Mouse (Mus musculus) intestine, postnatal 0 days (tissue): ENCODE results near the gene Slc43a1. TPM values are rescaled to one million over a fixed set of nuclear protein-coding genes. Genes with fewer than 3 reads are reported as not detected.

Experiments used
- ATAC-seq: fragments of 200-750 bp; cut with Nextera tagmentation; 2 replicates; pipeline ENCODE4 v1.8.0; 2017; ENCODE audit warnings: mild to moderate bottlenecking, moderate TSS enrichment, moderate library complexity
- H3K27ac ChIP-seq: fragments of 300-500 bp; sonication (generic); 2 replicates; pipeline ENCODE4 v1.5.1; 2014; ENCODE audit warnings: mild to moderate bottlenecking, low read depth, low read length, moderate library complexity
- H3K27me3 ChIP-seq: fragments of 300-500 bp; sonication (generic); replicated peaks from 2 replicates; pipeline ENCODE4 v1.6.1; 2014; ENCODE audit warnings: low read length, mixed read lengths; ENCODE audit not compliant: control insufficient read depth, insufficient read depth
- H3K36me3 ChIP-seq: fragments of 300-500 bp; sonication (generic); 2 replicates; pipeline ENCODE4 v1.6.1; 2014; ENCODE audit warnings: mild to moderate bottlenecking, moderate library complexity; ENCODE audit not compliant: control insufficient read depth, insufficient read depth
- H3K4me1 ChIP-seq: fragments of 300-500 bp; sonication (generic); replicated peaks from 2 replicates; pipeline ENCODE4 v1.6.1; 2014; ENCODE audit warnings: antibody characterized with exemption, low read length, mixed read lengths; ENCODE audit not compliant: control insufficient read depth, insufficient read depth
- H3K4me2 ChIP-seq: fragments of 300-500 bp; sonication (generic); replicated peaks from 2 replicates; pipeline ENCODE4 v1.6.1; 2014; ENCODE audit warnings: low read depth, mild to moderate bottlenecking, moderate library complexity
- H3K4me3 ChIP-seq: fragments of 300-500 bp; sonication (generic); 2 replicates; pipeline ENCODE4 v1.5.1; 2014; ENCODE audit warnings: low read depth, low read length
- H3K9ac ChIP-seq: fragments of 300-500 bp; sonication (generic); 2 replicates; pipeline ENCODE4 v1.6.1; 2014; ENCODE audit warnings: mild to moderate bottlenecking, low read depth, low read length
- H3K9me3 ChIP-seq: fragments of 300-500 bp; sonication (generic); 2 replicates; pipeline ENCODE4 v1.6.1; 2016; ENCODE audit warnings: mixed run types; ENCODE audit not compliant: control insufficient read depth
- CTCF ChIP-seq: sonication (generic); IDR thresholded peaks from 2 replicates; pipeline ENCODE4 v1.5.1; 2016; ENCODE audit warnings: low read depth, mild to moderate bottlenecking, control low read depth, antibody characterized with exemption, moderate library complexity
- WGBS: fragments of 180-500 bp; shearing (Covaris S2); extraction: QIAGEN DNeasy Blood & Tissue Kit; methylation state at CpG from one replicate; pipeline ENCODE4 v1.1.7; 2014; 5-methylcytosine and 5-hydroxymethylcytosine counted together
- polyA plus RNA-seq: library from polyadenylated mRNA; unstranded; fragments of >200 nt; fragmentation: Nextera tagmentation; extraction: Ambion mirVana; gene quantifications from 2 replicates; pipeline ENCODE4 v1.2.1, GENCODE M21; 2015

Gene Slc43a1
- polyA plus RNA-seq, 1 experiment from 2014 or later = 4.1 TPM

GRCm38 (mm10) chr2:84859991-84860780, 21.5 kb downstream of the Slc43a1 start:
- Histone ChIP-seq H3K36me3 (peaks cover 18% of the 10 kb centered on the region), H3K4me2 (no peak overlapping the region), H3K4me3 (no peak overlapping the region), H3K4me1 (no peaks in the 10 kb centered on the region), H3K27me3 (0 out of 2 replicates have a peak, but pooled peaks cover under 1% of the 10 kb centered on the region), H3K27ac (no peak overlapping the region), H3K9me3 (no peaks in the 10 kb centered on the region), H3K9ac (no peak overlapping the region)
- no peak for TF ChIP-seq CTCF
- WGBS = 79% methylated on average over 7 of the region's 7 CpGs
- ATAC-seq = no peak

- WGBS = 85% methylated on average over 3 of the region's 3 CpGs
- Histone ChIP-seq H3K9ac (no peak overlapping the region), H3K27ac (no peak overlapping the region), H3K4me3 (no peak overlapping the region), H3K27me3 (peaks cover 13% of the 10 kb centered on the region), H3K4me2 (no peak overlapping the region), H3K4me1 (0 out of 2 replicates have a peak, but pooled peaks cover 2% of the 10 kb centered on the region), H3K9me3 (no peaks in the 10 kb centered on the region), H3K36me3 (peaks cover 18% of the 10 kb centered on the region)
- no peak for TF ChIP-seq CTCF
- no peak for ATAC-seq
Measured at GRCm38 (mm10) chr2:84861430-84861829, 22.8 kb downstream of the Slc43a1 start.

- Histone ChIP-seq H3K27ac (no peak overlapping the region), H3K4me3 (no peak overlapping the region)
Measured at GRCm38 (mm10) chr2:84862231-84862630, 23.6 kb downstream of the Slc43a1 start.

GRCm38 (mm10) chr2:84865616-84866571, 27.2 kb downstream of the Slc43a1 start:
- Histone ChIP-seq H3K27ac (no peak overlapping the region), H3K4me2 (peak overlapping the region; percentile 62), H3K27me3 (peaks cover 51% of the 10 kb centered on the region), H3K9ac (no peak overlapping the region), H3K4me3 (peak overlapping the region; percentile 32), H3K4me1 (0 out of 2 replicates have a peak, but pooled peaks cover 2% of the 10 kb centered on the region), H3K36me3 (peaks cover 9% of the 10 kb centered on the region; the same call in 1 of the 2 replicates), H3K9me3 (no peaks in the 10 kb centered on the region)
- ATAC-seq = no peak
- WGBS = 2% methylated on average over 44 of the region's 47 CpGs
- peak; percentile 86 for TF ChIP-seq CTCF

More at GRCm38 (mm10) chr2:84862231-84862630, 23.6 kb downstream of the Slc43a1 start:
- peaks cover 18% of the 10 kb centered on the region for H3K36me3 ChIP-seq
- WGBS = 84% methylated on average over 3 of the region's 3 CpGs
- H3K27me3 ChIP-seq = peaks cover 21% of the 10 kb centered on the region
- 0 out of 2 replicates have a peak, but pooled peaks cover 2% of the 10 kb centered on the region for H3K4me1 ChIP-seq
- H3K9me3 ChIP-seq = no peaks in the 10 kb centered on the region
- no peak overlapping the region for H3K9ac ChIP-seq
- no peak for TF ChIP-seq CTCF
- no peak overlapping the region for H3K4me2 ChIP-seq
- no peak for ATAC-seq

- 0 out of 2 replicates have a peak, but pooled peaks have one; percentile 17 for ATAC-seq
- TF ChIP-seq CTCF = peak; percentile 90
- Histone ChIP-seq H3K9me3 (no peaks in the 10 kb centered on the region), H3K36me3 (no peaks in the 10 kb centered on the region), H3K4me2 (no peak overlapping the region), H3K4me1 (peaks cover 2% of the 10 kb centered on the region; the same call in 1 of the 2 replicates), H3K27ac (no peak overlapping the region), H3K27me3 (peaks cover 78% of the 10 kb centered on the region), H3K9ac (no peak overlapping the region), H3K4me3 (no peak overlapping the region)
- 15% methylated on average over 5 of the region's 5 CpGs for WGBS
Measured at GRCm38 (mm10) chr2:84868521-84868943, 29.9 kb downstream of the Slc43a1 start.

- H3K4me2 ChIP-seq = no peak overlapping the region
- peaks cover 2% of the 10 kb centered on the region; the same call in 1 of the 2 replicates for H3K4me1 ChIP-seq
- H3K9ac ChIP-seq = no peak overlapping the region
- H3K4me3 ChIP-seq = no peak overlapping the region
- 67% methylated on average over 2 of the region's 2 CpGs for WGBS
- no peaks in the 10 kb centered on the region for H3K9me3 ChIP-seq
- no peak for TF ChIP-seq CTCF
- peaks cover 82% of the 10 kb centered on the region for H3K27me3 ChIP-seq
- no peak for ATAC-seq
- no peaks in the 10 kb centered on the region for H3K36me3 ChIP-seq
- no peak overlapping the region for H3K27ac ChIP-seq
Measured at GRCm38 (mm10) chr2:84868977-84869376, 30.3 kb downstream of the Slc43a1 start.
